Mouse (Mus musculus) liver, postnatal 0 days (tissue): Measurements from ENCODE around the gene Lars2. TPM values are rescaled to one million over a fixed set of nuclear protein-coding genes. Genes with fewer than 3 reads are reported as not detected.

ENCODE experiments used
- ATAC-seq: fragments of 200-750 bp; cut with Nextera tagmentation; 2 replicates; pipeline ENCODE4 v1.8.0; 2017; ENCODE audit warnings: mild to moderate bottlenecking, moderate library complexity
- DNase-seq: peaks from one replicate; pipeline ENCODE4 v3.0.0-alpha.2; 2016
- H3K27ac ChIP-seq: fragments of 300-500 bp; sonication (generic); 2 replicates; pipeline ENCODE4 v1.5.1; 2014; ENCODE audit warnings: antibody characterized with exemption, moderate library complexity, mild to moderate bottlenecking, low read depth
- H3K27me3 ChIP-seq: fragments of 300-500 bp; sonication (generic); 2 replicates; pipeline ENCODE4 v1.6.1; 2014; ENCODE audit warnings: low read length, control low read depth, mixed read lengths; ENCODE audit not compliant: insufficient read depth
- H3K36me3 ChIP-seq: fragments of 300-500 bp; sonication (generic); replicated peaks from 2 replicates; pipeline ENCODE4 v1.6.1; 2014; ENCODE audit warnings: mild to moderate bottlenecking, control low read depth, low read length, moderate library complexity, mixed read lengths; ENCODE audit not compliant: insufficient read depth
- H3K4me1 ChIP-seq: fragments of 300-500 bp; sonication (generic); 2 replicates; pipeline ENCODE4 v1.6.1; 2014; ENCODE audit warnings: antibody characterized with exemption, mild to moderate bottlenecking, control low read depth; ENCODE audit not compliant: insufficient read depth
- H3K4me2 ChIP-seq: fragments of 300-500 bp; sonication (generic); 2 replicates; pipeline ENCODE4 v1.6.1; 2014; ENCODE audit warnings: low read depth, mild to moderate bottlenecking, low read length, moderate library complexity, mixed read lengths
- H3K4me3 ChIP-seq: fragments of 300-500 bp; sonication (generic); 2 replicates; pipeline ENCODE4 v1.5.1; 2014; ENCODE audit warnings: low read depth, low read length
- H3K9ac ChIP-seq: fragments of 300-500 bp; sonication (generic); replicated peaks from 2 replicates; pipeline ENCODE4 v1.6.1; 2014; ENCODE audit warnings: mild to moderate bottlenecking, moderate library complexity
- H3K9me3 ChIP-seq: fragments of 300-500 bp; sonication (generic); 2 replicates; pipeline ENCODE4 v1.6.1; 2016; ENCODE audit warnings: mild to moderate bottlenecking, control low read depth, low read length, mixed read lengths
- CTCF ChIP-seq: sonication (generic); IDR thresholded peaks from 2 replicates; pipeline ENCODE4 v1.5.1; 2016; ENCODE audit warnings: antibody characterized with exemption, low read depth
- EP300 ChIP-seq: IDR thresholded peaks from 2 replicates; pipeline ENCODE4 v1.6.1; 2016; ENCODE audit warnings: antibody characterized with exemption, low read depth, mild to moderate bottlenecking
- WGBS: fragments of 180-500 bp; shearing (Covaris S2); extraction: QIAGEN DNeasy Blood & Tissue Kit; methylation state at CpG from one replicate; pipeline ENCODE4 v1.1.7; 2014; ENCODE audit not compliant: insufficient replicate concordance; 5-methylcytosine and 5-hydroxymethylcytosine counted together
- polyA plus RNA-seq: library from polyadenylated mRNA; unstranded; fragments of >200 nt; fragmentation: Nextera tagmentation; extraction: Ambion mirVana; gene quantifications from 2 replicates; pipeline ENCODE4 v1.2.1, GENCODE M21; 2015

The Lars2 gene
- polyA plus RNA-seq, 1 experiment from 2014 or later = 1,350 TPM

DNA sequence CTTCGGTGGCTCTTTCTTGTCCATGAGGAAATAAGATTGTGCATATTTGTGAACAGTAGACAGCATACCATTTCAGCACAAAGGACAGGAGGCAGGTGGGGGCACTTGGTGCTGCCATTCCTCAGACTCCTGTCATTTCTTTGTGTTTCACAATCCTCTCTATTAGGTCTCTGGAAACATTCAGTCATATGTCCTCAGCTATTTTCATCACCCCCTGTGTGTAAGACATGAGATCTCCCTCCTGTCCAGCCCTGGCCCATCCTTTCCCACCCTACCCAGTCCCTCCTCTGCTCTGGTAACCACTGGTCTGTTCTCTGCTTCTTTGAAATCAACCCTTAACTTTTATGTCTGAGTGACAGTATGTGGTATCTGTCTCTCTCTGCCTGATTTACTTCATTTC, 116.9 kb downstream of the Lars2 start:
- H3K27ac ChIP-seq = no peak overlapping the region
- no peak for ATAC-seq
- WGBS = 96% methylated on average over 1 of the region's 1 CpGs
- 0 out of 2 replicates have a peak overlapping the region, but pooled peaks have one; percentile 8 for H3K4me2 ChIP-seq
- no peak for DNase-seq
- no peak overlapping the region for H3K9ac ChIP-seq
- peaks cover 32% of the 10 kb centered on the region for H3K36me3 ChIP-seq
- H3K4me3 ChIP-seq = no peak overlapping the region
- peaks cover 63% of the 10 kb centered on the region for H3K4me1 ChIP-seq
- TF ChIP-seq CTCF = no peak
- TF ChIP-seq EP300 = no peak
- no peaks in the 10 kb centered on the region for H3K9me3 ChIP-seq
- no peaks in the 10 kb centered on the region for H3K27me3 ChIP-seq

DNA sequence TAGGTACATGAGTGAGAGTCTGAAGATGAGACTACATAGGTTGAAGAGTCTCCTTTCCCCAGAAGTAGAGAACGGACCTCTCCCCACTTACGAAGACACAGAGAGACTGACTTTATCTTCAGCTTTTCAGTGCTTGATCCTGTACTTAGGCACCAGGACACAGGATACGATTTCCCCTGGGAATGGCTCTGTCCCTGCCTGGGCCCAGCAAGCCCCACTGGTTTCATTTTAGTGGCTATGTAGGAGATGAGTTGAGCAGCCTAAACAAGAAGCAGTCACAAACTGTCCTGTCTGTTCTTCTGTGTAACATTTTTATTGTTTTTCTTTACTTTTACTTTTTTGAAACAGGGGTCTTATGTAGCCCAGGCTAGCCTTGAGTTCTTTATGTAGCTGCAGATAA, 118.1 kb downstream of the Lars2 start:
- H3K9me3 ChIP-seq = no peaks in the 10 kb centered on the region
- H3K9ac ChIP-seq = no peak overlapping the region
- H3K4me2 ChIP-seq = no peak overlapping the region
- H3K4me1 ChIP-seq = peaks cover 58% of the 10 kb centered on the region
- H3K4me3 ChIP-seq = no peak overlapping the region
- H3K27me3 ChIP-seq = no peaks in the 10 kb centered on the region
- TF ChIP-seq CTCF (no peak), EP300 (no peak)
- ATAC-seq (no peak), DNase-seq (no peak)
- H3K36me3 ChIP-seq = peaks cover 32% of the 10 kb centered on the region
- H3K27ac ChIP-seq = no peak overlapping the region
- 83% methylated on average over 3 of the region's 3 CpGs for WGBS

DNA sequence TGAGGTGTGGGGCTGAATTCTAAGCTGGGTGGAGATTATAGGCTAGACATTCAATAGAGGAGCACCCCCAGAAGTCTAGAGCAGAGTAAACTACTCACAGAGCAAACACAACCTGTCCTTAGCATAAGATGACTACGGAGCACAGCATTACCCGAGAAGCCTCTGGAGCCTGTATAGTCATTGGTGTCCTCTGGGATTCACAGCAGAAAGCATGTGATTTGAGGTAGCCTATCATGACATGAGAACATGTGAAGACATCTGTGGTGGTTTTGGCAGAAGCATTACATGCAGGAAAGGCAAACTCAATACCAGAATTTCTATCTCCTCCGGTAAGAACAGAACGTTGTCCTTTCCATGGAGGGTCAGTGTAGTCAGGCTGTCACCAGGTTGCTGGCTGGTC, 118.8 kb downstream of the Lars2 start:
- TF ChIP-seq EP300 = no peak
- no peak for TF ChIP-seq CTCF
- H3K4me1 ChIP-seq = peaks cover 52% of the 10 kb centered on the region
- no peak overlapping the region for H3K4me3 ChIP-seq
- H3K9me3 ChIP-seq = no peaks in the 10 kb centered on the region
- 96% methylated on average over 4 of the region's 4 CpGs for WGBS
- H3K27me3 ChIP-seq = no peaks in the 10 kb centered on the region
- DNase-seq = no peak
- ATAC-seq = no peak
- H3K9ac ChIP-seq = no peak overlapping the region
- H3K36me3 ChIP-seq = peaks cover 32% of the 10 kb centered on the region
- H3K27ac ChIP-seq = no peak overlapping the region
- no peak overlapping the region for H3K4me2 ChIP-seq

DNA sequence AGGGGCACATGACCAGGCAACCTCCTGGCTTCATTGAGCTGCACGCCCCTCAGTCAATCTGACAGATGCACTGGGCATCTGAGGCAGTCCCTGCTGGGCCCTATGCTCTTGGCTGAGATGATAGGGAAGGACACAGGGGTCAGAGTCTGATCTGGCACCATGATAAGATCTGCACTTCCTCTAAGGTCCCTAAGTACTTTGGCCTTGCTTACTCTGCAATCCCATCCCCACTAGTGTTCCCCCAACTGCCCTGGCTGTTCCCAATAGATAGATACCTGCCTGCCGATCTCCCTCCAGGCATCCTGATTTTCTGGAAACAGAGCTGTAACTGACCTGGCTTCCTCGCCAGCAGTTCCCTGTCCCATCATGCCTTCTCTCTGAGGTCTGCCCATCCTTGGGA, 119.9 kb downstream of the Lars2 start:
- DNase-seq (no peak), ATAC-seq (no peak)
- H3K27me3 ChIP-seq = no peaks in the 10 kb centered on the region
- no peak overlapping the region for H3K9ac ChIP-seq
- H3K9me3 ChIP-seq = no peaks in the 10 kb centered on the region
- H3K4me3 ChIP-seq = no peak overlapping the region
- peaks cover 27% of the 10 kb centered on the region for H3K36me3 ChIP-seq
- no peak overlapping the region for H3K27ac ChIP-seq
- peaks cover 46% of the 10 kb centered on the region for H3K4me1 ChIP-seq
- TF ChIP-seq EP300 (no peak), CTCF (no peak)
- no peak overlapping the region for H3K4me2 ChIP-seq
- WGBS = 70% methylated on average over 3 of the region's 3 CpGs

DNA sequence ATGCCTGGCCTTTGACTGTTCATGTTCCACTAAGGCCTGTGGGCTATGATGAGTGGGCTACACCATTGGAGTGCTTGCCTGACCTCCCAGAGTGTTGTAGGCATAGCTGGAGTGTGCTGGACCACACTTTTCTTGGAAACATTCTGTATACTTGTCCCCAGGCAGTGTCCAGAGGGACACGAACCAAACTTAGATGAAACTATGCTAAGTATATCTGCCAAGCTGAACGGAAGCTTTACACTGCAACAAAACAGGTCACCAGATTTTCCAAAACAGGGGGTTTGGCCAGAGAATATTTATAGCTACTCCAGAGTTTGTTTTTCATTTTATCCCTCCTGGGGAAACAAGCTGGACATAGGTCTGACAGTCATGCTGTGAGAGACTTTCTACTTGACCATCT, 122.3 kb downstream of the Lars2 start:
- TF ChIP-seq CTCF (no peak), EP300 (no peak)
- WGBS = 78% methylated on average over 2 of the region's 2 CpGs

DNA sequence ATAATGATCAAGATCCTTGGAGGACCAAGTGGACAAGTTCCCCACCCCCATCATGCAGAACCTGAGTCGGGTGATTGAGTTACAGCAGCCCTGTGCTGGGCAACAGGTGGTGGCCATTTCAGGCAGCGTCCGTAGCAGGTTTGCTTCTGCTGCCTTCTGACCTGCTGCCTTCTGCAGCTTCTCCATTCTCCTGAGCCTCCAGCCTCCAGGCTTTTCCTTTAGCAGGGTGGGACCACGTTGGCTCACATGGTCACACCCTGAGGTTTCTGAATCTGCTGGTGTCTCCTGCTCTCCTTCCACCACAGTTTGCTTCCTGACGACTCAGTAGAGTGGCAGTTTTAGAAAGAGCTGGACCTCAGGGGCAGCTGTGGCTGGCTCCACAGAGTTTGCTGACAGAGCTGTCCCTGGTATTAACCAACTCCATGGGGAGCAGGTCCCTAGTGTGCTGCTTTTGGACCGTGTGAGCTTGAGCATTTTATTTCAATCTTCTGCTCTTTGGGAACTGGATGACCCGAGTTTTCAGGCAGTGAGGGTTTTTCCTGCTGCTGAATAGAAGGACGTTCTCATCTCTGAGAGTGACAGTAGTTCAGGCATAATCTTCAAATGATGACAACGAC, 123.1 kb downstream of the Lars2 start:
- Histone ChIP-seq H3K36me3 (peaks cover 14% of the 10 kb centered on the region), H3K4me1 (peaks cover 38% of the 10 kb centered on the region), H3K27ac (no peak overlapping the region), H3K4me3 (no peak overlapping the region), H3K9ac (no peak overlapping the region), H3K4me2 (no peak overlapping the region), H3K27me3 (no peaks in the 10 kb centered on the region), H3K9me3 (no peaks in the 10 kb centered on the region)
- TF ChIP-seq CTCF (no peak), EP300 (no peak)
- DNase-seq = no peak
- ATAC-seq = no peak
- 69% methylated on average over 9 of the region's 9 CpGs for WGBS

More for the DNA sequence above, 122.3 kb downstream of the Lars2 start:
- Histone ChIP-seq H3K9me3 (no peaks in the 10 kb centered on the region), H3K4me1 (peaks cover 40% of the 10 kb centered on the region), H3K9ac (no peak overlapping the region), H3K4me3 (no peak overlapping the region), H3K27ac (no peak overlapping the region), H3K4me2 (no peak overlapping the region), H3K27me3 (no peaks in the 10 kb centered on the region), H3K36me3 (peaks cover 18% of the 10 kb centered on the region)
- DNase-seq (no peak), ATAC-seq (no peak)

DNA sequence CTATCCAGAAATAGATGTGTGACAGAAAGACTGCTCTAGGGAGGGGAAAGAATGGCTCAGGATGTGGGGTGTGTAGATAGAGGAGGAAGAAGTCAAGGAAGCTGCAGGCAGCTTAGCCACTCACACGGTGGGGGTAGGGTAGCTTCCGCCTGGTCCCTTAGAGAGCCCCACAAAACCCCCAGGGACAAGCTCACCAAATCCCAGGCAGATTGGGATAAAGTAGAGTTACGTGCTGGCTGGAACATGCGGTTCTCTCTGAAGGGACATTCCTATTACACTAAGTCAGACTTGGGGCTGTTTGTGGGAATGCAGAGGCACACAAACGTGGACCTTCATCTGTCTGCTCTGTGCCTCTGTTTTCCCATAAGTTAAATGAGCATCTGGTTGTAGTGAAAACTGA, 124.2 kb downstream of the Lars2 start:
- no peak for DNase-seq
- H3K4me3 ChIP-seq = no peak overlapping the region

More for the DNA sequence above, 124.2 kb downstream of the Lars2 start:
- Histone ChIP-seq H3K4me2 (no peak overlapping the region), H3K27me3 (no peaks in the 10 kb centered on the region), H3K36me3 (peaks cover 10% of the 10 kb centered on the region), H3K9ac (no peak overlapping the region), H3K27ac (no peak overlapping the region), H3K4me1 (peaks cover 37% of the 10 kb centered on the region), H3K9me3 (no peaks in the 10 kb centered on the region)
- TF ChIP-seq CTCF = no peak
- no peak for TF ChIP-seq EP300
- ATAC-seq = no peak
- 68% methylated on average over 5 of the region's 5 CpGs for WGBS
